Mouse (Mus musculus) MN1 (cell line): Measurements from ENCODE around the gene Gm7030.
"Not testable (repeated sequence)": the region's sequence is repeated elsewhere in the genome, so short reads cannot be mapped to it uniquely, and the experiment has no call there.

Source experiments
- DNase-seq: peaks from one replicate; pipeline ENCODE4 v3.0.0-alpha.2; 2016; ENCODE audit warnings: low spot score

Gm7030 gene

GRCm38 (mm10) chr17:36081901-36082300, 47.3 kb downstream of the Gm7030 start:
- not testable (repeated sequence) for DNase-seq

GRCm38 (mm10) chr17:36060829-36061228, 68.4 kb downstream of the Gm7030 start:
- DNase-seq = peak; percentile 74
